Mouse (Mus musculus): Measurements from ENCODE around the gene Naa35. TPM values are rescaled to one million over a fixed set of nuclear protein-coding genes. Genes with fewer than 3 reads are reported as not detected.
A peak's percentile ranks its signal among the peaks of the same experiment; 100 is the strongest.

The Naa35 gene
- polyA plus RNA-seq, 1 experiment from 2014 or later = 124 TPM

GRCm38 (mm10) chr13:59552286-59552685, 32.8 kb upstream of the Naa35 start:
- Histone ChIP-seq H3K27ac (no peak overlapping the region), H3K4me1 (replicated peaks; ENCODE audit: control insufficient read depth, insufficient read depth, low read length) (peaks cover 23% of the 10 kb centered on the region), H3K9ac (no peak overlapping the region), H3K36me3 (replicated peaks; ENCODE audit: control insufficient read depth, insufficient read depth) (no peaks in the 10 kb centered on the region), H3K9me3 (ENCODE audit: control insufficient read depth, low read length) (no peaks in the 10 kb centered on the region), H3K4me2 (replicated peaks) (no peak overlapping the region), H3K4me3 (replicated peaks; ENCODE audit: low read length) (no peak overlapping the region), H3K27me3 (ENCODE audit: control insufficient read depth, insufficient read depth, low read length) (no peaks in the 10 kb centered on the region)
- DNase-seq (ENCODE audit: low spot score) = no peak
- WGBS = 88% methylated on average over 5 of the region's 5 CpGs
- no peak for ATAC-seq (ENCODE audit: low FRiP score)

GRCm38 (mm10) chr13:59552751-59553150, 32.3 kb upstream of the Naa35 start:
- WGBS = 75% methylated on average over 2 of the region's 2 CpGs
- Histone ChIP-seq H3K9ac (no peak overlapping the region), H3K27me3 (ENCODE audit: control insufficient read depth, insufficient read depth, low read length) (no peaks in the 10 kb centered on the region), H3K4me2 (replicated peaks) (no peak overlapping the region), H3K4me3 (replicated peaks; ENCODE audit: low read length) (no peak overlapping the region), H3K4me1 (replicated peaks; ENCODE audit: control insufficient read depth, insufficient read depth, low read length) (peaks cover 26% of the 10 kb centered on the region), H3K27ac (no peak overlapping the region), H3K36me3 (replicated peaks; ENCODE audit: control insufficient read depth, insufficient read depth) (no peaks in the 10 kb centered on the region), H3K9me3 (ENCODE audit: control insufficient read depth, low read length) (no peaks in the 10 kb centered on the region)
- ATAC-seq (ENCODE audit: low FRiP score) = no peak
- no peak for DNase-seq (ENCODE audit: low spot score)

GRCm38 (mm10) chr13:59554772-59555505, 30.1 kb upstream of the Naa35 start:
- DNase-seq (ENCODE audit: low spot score) (no peak), ATAC-seq (ENCODE audit: low FRiP score) (no peak)
- 0 out of 2 replicates have a peak overlapping the region, but pooled peaks have one; percentile 18 for H3K9ac ChIP-seq
- H3K36me3 ChIP-seq (replicated peaks; ENCODE audit: control insufficient read depth, insufficient read depth) = no peaks in the 10 kb centered on the region
- 73% methylated on average over 17 of the region's 17 CpGs for WGBS
- no peak overlapping the region for H3K27ac ChIP-seq
- no peaks in the 10 kb centered on the region for H3K27me3 ChIP-seq (ENCODE audit: control insufficient read depth, insufficient read depth, low read length)
- peaks cover 29% of the 10 kb centered on the region for H3K4me1 ChIP-seq (replicated peaks; ENCODE audit: control insufficient read depth, insufficient read depth, low read length)
- peak overlapping the region; percentile 77 for H3K4me3 ChIP-seq (replicated peaks; ENCODE audit: low read length)
- H3K9me3 ChIP-seq (ENCODE audit: control insufficient read depth, low read length) = no peaks in the 10 kb centered on the region
- H3K4me2 ChIP-seq (replicated peaks) = peak overlapping the region; percentile 82

- DNase-seq (ENCODE audit: low spot score) (no peak), ATAC-seq (ENCODE audit: low FRiP score) (no peak)
- Histone ChIP-seq H3K27me3 (ENCODE audit: control insufficient read depth, insufficient read depth, low read length) (no peaks in the 10 kb centered on the region), H3K27ac (no peak overlapping the region), H3K9me3 (ENCODE audit: control insufficient read depth, low read length) (no peaks in the 10 kb centered on the region), H3K4me2 (replicated peaks) (peak overlapping the region; percentile 82), H3K9ac (peak overlapping the region; percentile 82; the same call in 1 of the 2 replicates), H3K4me1 (replicated peaks; ENCODE audit: control insufficient read depth, insufficient read depth, low read length) (peaks cover 29% of the 10 kb centered on the region), H3K36me3 (replicated peaks; ENCODE audit: control insufficient read depth, insufficient read depth) (no peaks in the 10 kb centered on the region), H3K4me3 (replicated peaks; ENCODE audit: low read length) (peak overlapping the region; percentile 77)
- WGBS = 68% methylated on average over 8 of the region's 8 CpGs
Observed at GRCm38 (mm10) chr13:59555613-59556192, 29.4 kb upstream of the Naa35 start.

- Histone ChIP-seq H3K27me3 (ENCODE audit: control insufficient read depth, insufficient read depth, low read length) (no peaks in the 10 kb centered on the region), H3K36me3 (replicated peaks; ENCODE audit: control insufficient read depth, insufficient read depth) (no peaks in the 10 kb centered on the region), H3K4me3 (replicated peaks; ENCODE audit: low read length) (peak overlapping the region; percentile 77), H3K9me3 (ENCODE audit: control insufficient read depth, low read length) (no peaks in the 10 kb centered on the region), H3K27ac (peak overlapping the region; percentile 87), H3K4me2 (replicated peaks) (peak overlapping the region; percentile 82), H3K9ac (peak overlapping the region; percentile 82), H3K4me1 (replicated peaks; ENCODE audit: control insufficient read depth, insufficient read depth, low read length) (peaks cover 29% of the 10 kb centered on the region)
- ATAC-seq (ENCODE audit: low FRiP score) (peak; percentile 78), DNase-seq (ENCODE audit: low spot score) (peak; percentile 33)
- under 1% methylated on average over 40 of the region's 45 CpGs for WGBS
Observed at GRCm38 (mm10) chr13:59556670-59557069, 28.4 kb upstream of the Naa35 start.

- WGBS = under 1% methylated on average over 34 of the region's 73 CpGs
Observed at GRCm38 (mm10) chr13:59557185-59557985, 27.7 kb upstream of the Naa35 start.

GRCm38 (mm10) chr13:59558776-59559175, 26.3 kb upstream of the Naa35 start:
- WGBS = 92% methylated on average over 5 of the region's 5 CpGs
- H3K4me1 ChIP-seq (replicated peaks; ENCODE audit: control insufficient read depth, insufficient read depth, low read length) = peaks cover 22% of the 10 kb centered on the region
- ATAC-seq (ENCODE audit: low FRiP score) (no peak), DNase-seq (ENCODE audit: low spot score) (no peak)
- no peaks in the 10 kb centered on the region for H3K27me3 ChIP-seq (ENCODE audit: control insufficient read depth, insufficient read depth, low read length)
- no peaks in the 10 kb centered on the region for H3K36me3 ChIP-seq (replicated peaks; ENCODE audit: control insufficient read depth, insufficient read depth)
- no peak overlapping the region for H3K4me3 ChIP-seq (replicated peaks; ENCODE audit: low read length)
- H3K9ac ChIP-seq = no peak overlapping the region
- peak overlapping the region; percentile 82; the same call in 1 of the 2 replicates for H3K4me2 ChIP-seq (replicated peaks)
- H3K27ac ChIP-seq = no peak overlapping the region
- H3K9me3 ChIP-seq (ENCODE audit: control insufficient read depth, low read length) = no peaks in the 10 kb centered on the region

More at GRCm38 (mm10) chr13:59557185-59557985, 27.7 kb upstream of the Naa35 start:
- H3K4me1 ChIP-seq (replicated peaks; ENCODE audit: control insufficient read depth, insufficient read depth, low read length) = peaks cover 26% of the 10 kb centered on the region
- no peaks in the 10 kb centered on the region for H3K9me3 ChIP-seq (ENCODE audit: control insufficient read depth, low read length)
- H3K4me2 ChIP-seq (replicated peaks) = peak overlapping the region; percentile 82
- ATAC-seq (ENCODE audit: low FRiP score) = peak; percentile 92
- peak overlapping the region; percentile 87 for H3K27ac ChIP-seq
- peak; percentile 91 for DNase-seq (ENCODE audit: low spot score)
- peak overlapping the region; percentile 82 for H3K9ac ChIP-seq
- no peaks in the 10 kb centered on the region for H3K36me3 ChIP-seq (replicated peaks; ENCODE audit: control insufficient read depth, insufficient read depth)
- H3K4me3 ChIP-seq (replicated peaks; ENCODE audit: low read length) = peak overlapping the region; percentile 77
- no peaks in the 10 kb centered on the region for H3K27me3 ChIP-seq (ENCODE audit: control insufficient read depth, insufficient read depth, low read length)

GRCm38 (mm10) chr13:59562471-59562870, 22.6 kb upstream of the Naa35 start:
- Histone ChIP-seq H3K4me2 (replicated peaks) (no peak overlapping the region), H3K4me3 (replicated peaks; ENCODE audit: low read length) (no peak overlapping the region), H3K4me1 (replicated peaks; ENCODE audit: control insufficient read depth, insufficient read depth, low read length) (peaks cover 6% of the 10 kb centered on the region; the same call in 1 of the 2 replicates), H3K9me3 (ENCODE audit: control insufficient read depth, low read length) (no peaks in the 10 kb centered on the region), H3K27ac (no peak overlapping the region), H3K9ac (no peak overlapping the region), H3K36me3 (replicated peaks; ENCODE audit: control insufficient read depth, insufficient read depth) (no peaks in the 10 kb centered on the region), H3K27me3 (ENCODE audit: control insufficient read depth, insufficient read depth, low read length) (no peaks in the 10 kb centered on the region)
- DNase-seq (ENCODE audit: low spot score) (no peak), ATAC-seq (ENCODE audit: low FRiP score) (no peak)
- 78% methylated on average over 2 of the region's 2 CpGs for WGBS

- no peak overlapping the region for H3K4me3 ChIP-seq (replicated peaks; ENCODE audit: low read length)
- no peak overlapping the region for H3K27ac ChIP-seq
- WGBS = 94% methylated on average over 4 of the region's 4 CpGs
- no peak overlapping the region for H3K4me2 ChIP-seq (replicated peaks)
- H3K36me3 ChIP-seq (replicated peaks; ENCODE audit: control insufficient read depth, insufficient read depth) = no peaks in the 10 kb centered on the region
- no peaks in the 10 kb centered on the region for H3K9me3 ChIP-seq (ENCODE audit: control insufficient read depth, low read length)
- H3K27me3 ChIP-seq (ENCODE audit: control insufficient read depth, insufficient read depth, low read length) = no peaks in the 10 kb centered on the region
- DNase-seq (ENCODE audit: low spot score) (no peak), ATAC-seq (ENCODE audit: low FRiP score) (no peak)
- no peaks in the 10 kb centered on the region for H3K4me1 ChIP-seq (replicated peaks; ENCODE audit: control insufficient read depth, insufficient read depth, low read length)
- no peak overlapping the region for H3K9ac ChIP-seq
Observed at GRCm38 (mm10) chr13:59564505-59564904, 20.6 kb upstream of the Naa35 start.

Data from hindbrain, embryonic 14.5 days (tissue).